Mouse (Mus musculus): ENCODE measurements at regions not wholly inside any gene's neighbourhood (a gene's known extent, or its start where the extent isn't known, plus 50 kb on each side); places are given as distances from the start of the nearest gene placed in this dataset.

DNA sequence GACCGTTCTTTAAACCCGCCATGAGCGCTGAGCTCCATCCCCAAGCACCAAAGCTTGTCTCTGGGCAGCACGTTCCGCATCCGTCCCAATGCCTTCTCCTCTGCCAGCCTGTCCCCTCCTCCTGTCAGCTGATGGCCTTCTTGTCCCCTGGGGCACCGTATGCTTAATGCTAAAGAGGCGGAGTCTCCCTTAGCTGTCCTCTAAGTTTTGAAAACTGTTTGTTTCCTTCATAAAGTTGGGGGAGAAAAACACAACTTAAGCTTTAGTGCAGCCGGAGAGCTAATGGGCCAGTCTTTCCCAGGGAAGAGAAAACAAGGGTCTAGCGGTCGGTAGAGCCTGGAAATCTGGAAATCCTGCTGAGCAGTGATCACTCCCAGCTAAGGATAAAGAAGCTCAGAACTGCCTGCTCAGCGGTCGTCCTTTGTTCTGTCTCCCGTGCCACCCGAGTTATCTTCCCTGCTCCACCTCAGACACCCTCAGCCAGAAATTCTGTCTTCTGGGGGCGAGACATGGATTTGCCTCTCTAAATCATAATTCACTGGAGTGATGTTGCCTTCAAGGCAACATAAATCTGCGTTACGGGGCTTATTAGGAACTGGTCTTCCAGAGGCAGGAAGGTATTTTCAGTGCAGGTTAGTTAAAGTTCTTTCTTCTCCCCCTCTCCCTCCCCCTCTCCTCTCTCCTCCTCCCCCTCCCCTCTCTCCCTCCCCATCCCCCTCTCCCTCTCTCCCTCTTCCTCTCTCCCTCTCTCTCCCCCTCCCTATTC, 117.0 kb upstream of the Dlg1 start:
- TF ChIP-seq CTCF (IDR thresholded peaks at IDR 0.05; ENCODE audit: low read depth, low read length): no peak
- TF ChIP-seq POLR2A (IDR thresholded peaks at IDR 0.05; ENCODE audit: borderline replicate concordance, low read depth, low read length): no peak

All from bone marrow macrophage, adult 2 months (primary cell).